9 mouse cellular contexts compared by ENCODE assay signal in genomic region chr19:6349215-6349983, GRCm38 (mm10). TPM values are rescaled to one million over a fixed set of nuclear protein-coding genes. Genes with fewer than 3 reads are reported as not detected.
A peak's percentile ranks its signal among the peaks of the same experiment; 100 is the strongest.
DNase-seq lines count a peak whose midpoint lies in the region; ATAC-seq lines count a peak whose summit lies in the region.
"Had no signal": no experiment of that assay in that cellular context is flagged by ENCODE, and none has a peak within 500 bp of the region (broad histone marks: within the 10 kb centered on the region; RNA-seq: fewer than 3 reads in every experiment).

No protein-coding gene starts in this region.

- H3K27ac ChIP-seq in heart, embryonic 10.5 days, result peak overlapping the region; percentile 81
- H3K27ac ChIP-seq in embryonic facial prominence, embryonic 13.5 days, result no peak overlapping the region
- H3K27ac ChIP-seq: macrophage had no signal

- H3K4me2 ChIP-seq in embryonic facial prominence, embryonic 13.5 days, result no peak overlapping the region

- DNase-seq in heart, embryonic 10.5 days (ENCODE audit: low spot score), result no peak
- DNase-seq in heart, postnatal 25 days (ENCODE audit: low spot score), result no peak
- DNase-seq in 416B (ENCODE audit: low read depth), result peak; percentile 79
- peak; percentile 55 to 64 for DNase-seq in kidney, postnatal 36 days
- no peak for DNase-seq in cerebellum, adult 18-20 months
- DNase-seq in left cerebral cortex, postnatal 14 days (ENCODE audit: low spot score in 2 of 2), result no peak

- H3K27me3 ChIP-seq in heart, embryonic 10.5 days (ENCODE audit: insufficient read depth, poor library complexity, severe bottlenecking), result 0 out of 2 replicates have a peak, but pooled peaks cover 4% of the 10 kb centered on the region
- H3K27me3 ChIP-seq in embryonic facial prominence, embryonic 13.5 days, result no peaks in the 10 kb centered on the region

- H3K9ac ChIP-seq in embryonic facial prominence, embryonic 13.5 days, result peak overlapping the region; percentile 40

- WGBS in heart, embryonic 10.5 days, result 33% methylated on average over 14 of the region's 14 CpGs
- WGBS in embryonic facial prominence, embryonic 13.5 days, result 21% methylated on average over 14 of the region's 14 CpGs

- no peak for ATAC-seq in embryonic facial prominence, embryonic 13.5 days (ENCODE audit: insufficient number of reproducible peaks, insufficient read depth, low FRiP score, low TSS enrichment, low read depth)
- ATAC-seq in inflammation-experienced regulatory T-cells, adult 6 months, result no peak

- no peaks in the 10 kb centered on the region for H3K9me3 ChIP-seq in heart, embryonic 10.5 days
- no peaks in the 10 kb centered on the region for H3K9me3 ChIP-seq in embryonic facial prominence, embryonic 13.5 days

- H3K4me3 ChIP-seq in heart, embryonic 10.5 days, result peak overlapping the region; percentile 24
- H3K4me3 ChIP-seq in embryonic facial prominence, embryonic 13.5 days, result no peak overlapping the region

- peaks cover 54% of the 10 kb centered on the region for H3K4me1 ChIP-seq in heart, embryonic 10.5 days
- peaks cover 17% of the 10 kb centered on the region for H3K4me1 ChIP-seq in embryonic facial prominence, embryonic 13.5 days

- intact Hi-C loops in heart, postnatal 25 days (cut with DNase I), result no loop called here
- intact Hi-C loops in left cerebral cortex, postnatal 14 days (cut with DNase I), result no loop called here

- peaks cover 56% of the 10 kb centered on the region for H3K36me3 ChIP-seq in heart, embryonic 10.5 days
- H3K36me3 ChIP-seq in embryonic facial prominence, embryonic 13.5 days, result peaks cover 62% of the 10 kb centered on the region

RNA-seq across cellular contexts. Expression of gene Map4k2, which starts 8.5 kb away (rescaled TPM):
- 12.5 and 15.0 TPM in 2 replicates for polyA plus RNA-seq in heart, embryonic 10.5 days (2016; fragmentation: Nextera tagmentation; extraction: Ambion mirVana)
- total RNA-seq in heart, postnatal 25 days (2021), result 10 to 100 TPM; 42.6 to 44.3 TPM
- polyA plus RNA-seq in embryonic facial prominence, embryonic 13.5 days (2015; fragmentation: Nextera tagmentation; extraction: Ambion mirVana), result 13.8 and 15.3 TPM in 2 replicates
- polyA plus RNA-seq in inflammation-experienced regulatory T-cells, adult 6 months (2017; shearing (Covaris generic)), result 100 to 1,000 TPM in 1 of 3 experiments, 10 to 100 TPM in 2; 68.4 to 105 (median 88.5) TPM
- total RNA-seq in left cerebral cortex, postnatal 14 days (2021), result 10 to 100 TPM; 60.0 to 75.9 TPM

RNA-seq across cellular contexts. Expression of gene Sf1, which starts 14.1 kb away (rescaled TPM):
- polyA plus RNA-seq in heart, embryonic 10.5 days (2016; fragmentation: Nextera tagmentation; extraction: Ambion mirVana), result 129 and 146 TPM in 2 replicates
- 10 to 100 TPM; 76.1 to 88.8 TPM for total RNA-seq in heart, postnatal 25 days (2021)
- polyA plus RNA-seq in embryonic facial prominence, embryonic 13.5 days (2015; fragmentation: Nextera tagmentation; extraction: Ambion mirVana), result 137 and 151 TPM in 2 replicates
- 10 to 100 TPM; 53.3 to 63.5 (median 59.1) TPM for polyA plus RNA-seq in inflammation-experienced regulatory T-cells, adult 6 months (2017; shearing (Covaris generic))
- 100 to 1,000 TPM; 185 to 186 TPM for total RNA-seq in left cerebral cortex, postnatal 14 days (2021)

RNA-seq across cellular contexts. Expression of gene Men1, which starts 14.6 kb away (rescaled TPM):
- polyA plus RNA-seq in heart, embryonic 10.5 days (2016; fragmentation: Nextera tagmentation; extraction: Ambion mirVana), result 67.2 and 80.8 TPM in 2 replicates
- 10 to 100 TPM; 12.4 to 14.5 TPM for total RNA-seq in heart, postnatal 25 days (2021)
- 91.6 and 92.4 TPM in 2 replicates for polyA plus RNA-seq in embryonic facial prominence, embryonic 13.5 days (2015; fragmentation: Nextera tagmentation; extraction: Ambion mirVana)
- 10 to 100 TPM; 15.8 to 18.7 (median 16.3) TPM for polyA plus RNA-seq in inflammation-experienced regulatory T-cells, adult 6 months (2017; shearing (Covaris generic))
- total RNA-seq in left cerebral cortex, postnatal 14 days (2021), result 10 to 100 TPM; 64.9 to 70.7 TPM

RNA-seq across cellular contexts. Expression of gene Pygm, which starts 34.8 kb away (rescaled TPM):
- polyA plus RNA-seq in heart, embryonic 10.5 days (2016; fragmentation: Nextera tagmentation; extraction: Ambion mirVana), result 103 and 214 TPM in 2 replicates
- total RNA-seq in heart, postnatal 25 days (2021), result 1,000 to 10,000 TPM; 1,128 to 1,145 TPM
- polyA plus RNA-seq in embryonic facial prominence, embryonic 13.5 days (2015; fragmentation: Nextera tagmentation; extraction: Ambion mirVana), result 3.7 and 5.4 TPM in 2 replicates
- polyA plus RNA-seq in inflammation-experienced regulatory T-cells, adult 6 months (2017; shearing (Covaris generic)), result 1 to 10 TPM; 3.4 to 6.5 (median 5.7) TPM
- total RNA-seq in left cerebral cortex, postnatal 14 days (2021), result 10 to 100 TPM; 20.6 to 31.9 TPM

RNA-seq across cellular contexts. Expression of gene Cdc42bpg, which starts 43.1 kb away (rescaled TPM):
- polyA plus RNA-seq in heart, embryonic 10.5 days (2016; fragmentation: Nextera tagmentation; extraction: Ambion mirVana), result 0.33 and 0.38 TPM in 2 replicates
- total RNA-seq in heart, postnatal 25 days (2021), result 10 to 100 TPM in 1 of 2 experiments, 1 to 10 TPM in 1; 9.4 to 12.0 TPM
- polyA plus RNA-seq in embryonic facial prominence, embryonic 13.5 days (2015; fragmentation: Nextera tagmentation; extraction: Ambion mirVana), result 0.91 and 0.92 TPM in 2 replicates
- polyA plus RNA-seq in inflammation-experienced regulatory T-cells, adult 6 months (2017; shearing (Covaris generic)), result under 1 TPM; 0.15 to 0.36 (median 0.26) TPM
- total RNA-seq in left cerebral cortex, postnatal 14 days (2021), result 1 to 10 TPM; 2.7 to 3.1 TPM

Comparison
In these comparisons a context has a peak if more than half of its experiments do, and no peak if none do; other contexts are left out.
1. DNase-seq: peak in 416B (single experiment) and kidney, postnatal 36 days (2 of 2); none in heart, embryonic 10.5 days (single experiment), heart, postnatal 25 days (single experiment), cerebellum, adult 18-20 months (0 of 2) and left cerebral cortex, postnatal 14 days (0 of 2).